ENCODE assay signal across 14 mouse cellular contexts in genomic region chr16:94898832-94899231, GRCm38 (mm10).
DNase-seq lines count a peak whose midpoint lies in the region; ATAC-seq lines count a peak whose summit lies in the region.
"Had no signal": no experiment of that assay in that cellular context is flagged by ENCODE, and none has a peak within 500 bp of the region (broad histone marks: within the 10 kb centered on the region; RNA-seq: fewer than 3 reads in every experiment).

No protein-coding gene starts in this region.

- ATAC-seq in frontal cortex, adult (ENCODE audit: low TSS enrichment), result peak; percentile 76
- ATAC-seq: forebrain, embryonic 16.5 days had no signal

- DNase-seq in frontal cortex, postnatal 14 days (ENCODE audit: low spot score in 2 of 2), result no peak
- DNase-seq in right cerebral cortex, adult 18-20 months, result peak; percentile 46
- DNase-seq in right cerebral cortex, postnatal 14 days, result no peak
- DNase-seq in right cerebral cortex, postnatal 36 days (ENCODE audit: low spot score in 2 of 2), result peak; percentile 30 to 44
- DNase-seq in spleen, postnatal 36 days (ENCODE audit: low spot score in 2 of 2), result no peak
- DNase-seq in ovary, postnatal 14 days (ENCODE audit: low spot score), result no peak
- DNase-seq: adrenal gland, postnatal 10 days; cerebellum, adult 11-12 months; cerebellum, adult 9-10 months; heart, adult 18-20 months; heart, postnatal 10 days; heart, postnatal 4 days had no signal

Comparison
In these comparisons a context has a peak if more than half of its experiments do, and no peak if none do; other contexts are left out.
1. DNase-seq: peak in right cerebral cortex, adult 18-20 months (single experiment) and right cerebral cortex, postnatal 36 days (2 of 2); none in frontal cortex, postnatal 14 days (0 of 2), right cerebral cortex, postnatal 14 days (single experiment), spleen, postnatal 36 days (0 of 2) and ovary, postnatal 14 days (single experiment).